Mouse (Mus musculus) midbrain, embryonic 14.5 days (tissue): Measurements from ENCODE around the gene 1810062G17Rik. TPM values are rescaled to one million over a fixed set of nuclear protein-coding genes. Genes with fewer than 3 reads are reported as not detected.
A peak's percentile ranks its signal among the peaks of the same experiment; 100 is the strongest.

Experiments used
- ATAC-seq: fragments of 200-750 bp; cut with Nextera tagmentation; 2 replicates; pipeline ENCODE4 v1.8.0; 2017; ENCODE audit warnings: moderate number of reproducible peaks, moderate library complexity; ENCODE audit not compliant: low FRiP score, low TSS enrichment
- DNase-seq: peaks from one replicate; pipeline ENCODE4 v3.0.0-alpha.2; 2015
- H3K27ac ChIP-seq: fragments of 300-500 bp; sonication (generic); replicated peaks from 2 replicates; pipeline ENCODE4 v1.5.1; 2014; ENCODE audit warnings: mild to moderate bottlenecking, low read depth, low read length, moderate library complexity
- H3K27me3 ChIP-seq: fragments of 300-500 bp; sonication (generic); 2 replicates; pipeline ENCODE4 v1.6.1; 2014; ENCODE audit warnings: low read length, control low read depth, mixed read lengths; ENCODE audit not compliant: control insufficient read depth, insufficient read depth
- H3K36me3 ChIP-seq: fragments of 300-500 bp; sonication (generic); 2 replicates; pipeline ENCODE4 v1.6.1; 2014; ENCODE audit warnings: low read length, control low read depth; ENCODE audit not compliant: control insufficient read depth, insufficient read depth
- H3K4me1 ChIP-seq: fragments of 300-500 bp; sonication (generic); 2 replicates; pipeline ENCODE4 v1.6.1; 2014; ENCODE audit warnings: mild to moderate bottlenecking, antibody characterized with exemption, low read length, control low read depth; ENCODE audit not compliant: control insufficient read depth, insufficient read depth
- H3K4me2 ChIP-seq: fragments of 300-500 bp; sonication (generic); 2 replicates; pipeline ENCODE4 v1.6.1; 2014; ENCODE audit warnings: mild to moderate bottlenecking, low read length, moderate library complexity
- H3K4me3 ChIP-seq: fragments of 300-500 bp; sonication (generic); replicated peaks from 2 replicates; pipeline ENCODE4 v1.5.1; 2014; ENCODE audit warnings: low read depth, low read length
- H3K9ac ChIP-seq: fragments of 300-500 bp; sonication (generic); replicated peaks from 2 replicates; pipeline ENCODE4 v1.6.1; 2014; ENCODE audit warnings: mild to moderate bottlenecking, low read length, moderate library complexity
- H3K9me3 ChIP-seq: fragments of 300-500 bp; sonication (generic); 2 replicates; pipeline ENCODE4 v1.6.1; 2016; ENCODE audit warnings: low read length, control low read depth, mixed read lengths; ENCODE audit not compliant: control insufficient read depth
- WGBS: fragments of 180-500 bp; shearing (Covaris S2); extraction: QIAGEN DNeasy Blood & Tissue Kit; methylation state at CpG from one replicate; pipeline ENCODE4 v1.1.7; 2014; 5-methylcytosine and 5-hydroxymethylcytosine counted together
- polyA plus RNA-seq: library from polyadenylated mRNA; unstranded; fragments of >200 nt; fragmentation: Nextera tagmentation; extraction: Ambion mirVana; gene quantifications from 2 replicates; pipeline ENCODE4 v1.2.1, GENCODE M21; 2014

The 1810062G17Rik gene
- polyA plus RNA-seq, 1 experiment from 2014 or later: 0.24 TPM

DNA sequence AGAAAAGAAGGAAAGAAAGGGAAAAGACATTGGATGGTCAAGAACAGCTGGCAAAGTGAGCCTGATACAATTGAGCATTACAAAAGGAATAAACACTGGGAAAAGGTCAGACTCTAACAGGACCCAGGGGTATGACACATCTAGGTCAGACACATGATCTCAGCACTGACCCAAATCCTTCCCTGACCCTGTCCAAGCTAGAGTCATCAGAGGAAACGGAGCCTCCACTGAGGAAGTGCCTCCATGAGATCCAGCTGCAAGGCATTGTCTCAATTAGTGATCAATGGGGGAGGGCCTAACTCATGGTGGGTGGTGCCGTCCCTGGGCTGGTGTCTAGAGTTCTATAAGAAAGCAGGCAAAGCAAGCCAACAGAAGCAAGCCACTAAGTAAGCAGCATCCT is 6.9 kb upstream of the 1810062G17Rik start:
- Histone ChIP-seq H3K4me1 (no peaks in the 10 kb centered on the region), H3K36me3 (no peaks in the 10 kb centered on the region), H3K4me2 (no peak overlapping the region), H3K27ac (no peak overlapping the region), H3K9ac (no peak overlapping the region), H3K27me3 (no peaks in the 10 kb centered on the region), H3K9me3 (no peaks in the 10 kb centered on the region), H3K4me3 (no peak overlapping the region)
- WGBS: 56% methylated on average over 2 of the region's 2 CpGs
- no peak for ATAC-seq
- DNase-seq: no peak

DNA sequence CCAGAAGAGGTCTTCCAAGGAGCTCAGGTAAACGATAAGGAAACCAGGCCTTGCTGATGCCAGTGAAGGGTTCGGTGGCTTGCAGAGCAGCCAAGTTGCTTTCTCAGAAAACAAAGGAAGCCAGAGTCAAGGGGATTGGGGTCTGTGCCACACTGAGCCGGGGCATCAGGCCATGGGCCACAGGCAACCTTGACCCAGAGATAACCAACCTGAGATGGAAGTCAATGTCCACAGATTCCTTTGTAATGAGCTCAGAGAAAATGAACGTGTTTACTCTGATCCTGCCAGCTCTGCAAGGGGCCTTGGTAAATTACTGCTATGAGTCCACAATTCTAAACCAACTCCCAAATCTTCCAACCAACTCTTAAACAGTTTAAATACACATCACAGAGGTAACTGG is 3.9 kb upstream of the 1810062G17Rik start:
- ATAC-seq (no peak), DNase-seq (no peak)
- no peak overlapping the region for H3K4me2 ChIP-seq
- 78% methylated on average over 4 of the region's 4 CpGs for WGBS
- no peaks in the 10 kb centered on the region for H3K9me3 ChIP-seq
- H3K27ac ChIP-seq: no peak overlapping the region
- H3K36me3 ChIP-seq: no peaks in the 10 kb centered on the region
- peaks cover 12% of the 10 kb centered on the region; the same call in 1 of the 2 replicates for H3K4me1 ChIP-seq
- no peak overlapping the region for H3K9ac ChIP-seq
- no peaks in the 10 kb centered on the region for H3K27me3 ChIP-seq
- H3K4me3 ChIP-seq: no peak overlapping the region

DNA sequence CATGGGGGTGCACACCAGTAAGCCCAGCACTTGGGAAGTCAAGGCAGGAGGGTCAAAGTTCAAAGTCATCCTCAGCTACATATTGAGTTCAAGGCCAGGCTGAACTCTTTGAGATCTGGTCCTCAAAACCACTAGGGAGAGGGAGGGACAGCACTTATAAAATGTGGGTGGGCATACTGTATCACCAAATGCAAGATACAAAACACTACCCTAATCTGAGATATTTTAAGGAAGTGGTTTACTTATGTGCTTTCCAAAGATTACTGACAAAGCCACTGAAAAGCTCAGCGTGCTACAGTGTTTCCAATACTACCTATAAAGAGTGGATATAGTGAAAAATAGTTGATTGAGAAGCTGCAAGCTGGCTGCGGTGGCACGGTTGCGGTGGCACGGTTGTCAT is 2.5 kb upstream of the 1810062G17Rik start:
- Histone ChIP-seq H3K27me3 (no peaks in the 10 kb centered on the region), H3K36me3 (no peaks in the 10 kb centered on the region), H3K9me3 (no peaks in the 10 kb centered on the region), H3K27ac (no peak overlapping the region), H3K4me1 (peaks cover 12% of the 10 kb centered on the region; the same call in 1 of the 2 replicates), H3K4me2 (no peak overlapping the region), H3K9ac (no peak overlapping the region), H3K4me3 (no peak overlapping the region)
- WGBS: 97% methylated on average over 5 of the region's 5 CpGs
- ATAC-seq (no peak), DNase-seq (no peak)

DNA sequence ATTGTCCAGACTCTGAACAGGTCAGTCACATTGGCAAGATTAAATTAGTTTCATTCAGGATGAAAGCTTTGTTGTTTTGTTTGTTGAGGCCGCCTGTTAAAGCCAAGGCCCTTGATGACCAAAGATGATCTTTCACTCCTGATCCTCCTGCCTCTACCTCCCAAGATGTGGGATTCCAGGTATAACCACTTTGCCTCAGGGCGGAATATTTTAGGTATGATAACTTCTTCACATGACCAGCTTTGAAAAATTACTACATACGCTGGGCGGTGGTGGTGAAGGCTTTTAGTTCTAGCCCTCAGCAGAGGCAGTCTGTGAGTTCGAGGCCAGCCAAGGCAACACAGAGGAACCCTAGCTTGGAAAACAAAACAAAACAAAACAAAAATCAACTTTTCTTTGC is 1.3 kb upstream of the 1810062G17Rik start:
- H3K9ac ChIP-seq: no peak overlapping the region
- 82% methylated on average over 5 of the region's 5 CpGs for WGBS
- H3K4me2 ChIP-seq: peak overlapping the region; percentile 98; the same call in 1 of the 2 replicates
- no peaks in the 10 kb centered on the region for H3K9me3 ChIP-seq
- H3K4me1 ChIP-seq: peaks cover 12% of the 10 kb centered on the region; the same call in 1 of the 2 replicates
- H3K4me3 ChIP-seq: no peak overlapping the region
- H3K27ac ChIP-seq: no peak overlapping the region
- no peaks in the 10 kb centered on the region for H3K27me3 ChIP-seq
- no peaks in the 10 kb centered on the region for H3K36me3 ChIP-seq
- ATAC-seq: no peak
- no peak for DNase-seq

DNA sequence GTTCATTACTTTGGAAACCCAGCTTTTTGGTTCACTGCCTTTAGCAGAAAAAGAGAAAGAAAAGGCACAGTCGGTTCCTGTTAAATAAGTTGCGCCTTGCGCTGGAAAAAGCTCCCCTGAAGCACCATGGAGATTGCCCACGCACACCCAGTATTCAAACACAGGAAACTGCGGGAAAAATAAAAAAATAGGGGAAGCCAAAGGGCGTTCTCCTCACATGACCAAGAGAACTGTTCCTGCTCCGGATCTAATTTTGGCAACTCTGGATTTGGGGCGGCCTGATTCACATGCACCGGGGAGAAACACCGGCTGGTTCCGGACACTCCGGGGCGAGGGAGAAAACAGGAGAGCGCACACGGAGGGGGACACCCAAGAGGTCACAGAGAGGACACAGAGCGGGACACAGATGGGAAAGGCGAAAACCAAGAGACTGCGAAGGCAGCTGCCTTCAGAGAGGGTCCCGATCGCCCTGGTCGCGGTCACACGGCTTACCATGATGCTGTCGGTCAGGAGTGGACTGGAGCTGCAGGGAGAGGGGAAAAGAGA is 726 bp upstream of the 1810062G17Rik start:
- DNase-seq (peak; percentile 31), ATAC-seq (peak; percentile 24; the same call in 1 of the 2 replicates)
- Histone ChIP-seq H3K36me3 (no peaks in the 10 kb centered on the region), H3K9me3 (no peaks in the 10 kb centered on the region), H3K9ac (peak overlapping the region; percentile 60), H3K27ac (no peak overlapping the region), H3K4me3 (peak overlapping the region; percentile 61), H3K4me2 (peak overlapping the region; percentile 98), H3K4me1 (peaks cover 12% of the 10 kb centered on the region; the same call in 1 of the 2 replicates), H3K27me3 (no peaks in the 10 kb centered on the region)
- 4% methylated on average over 24 of the region's 24 CpGs for WGBS

DNA sequence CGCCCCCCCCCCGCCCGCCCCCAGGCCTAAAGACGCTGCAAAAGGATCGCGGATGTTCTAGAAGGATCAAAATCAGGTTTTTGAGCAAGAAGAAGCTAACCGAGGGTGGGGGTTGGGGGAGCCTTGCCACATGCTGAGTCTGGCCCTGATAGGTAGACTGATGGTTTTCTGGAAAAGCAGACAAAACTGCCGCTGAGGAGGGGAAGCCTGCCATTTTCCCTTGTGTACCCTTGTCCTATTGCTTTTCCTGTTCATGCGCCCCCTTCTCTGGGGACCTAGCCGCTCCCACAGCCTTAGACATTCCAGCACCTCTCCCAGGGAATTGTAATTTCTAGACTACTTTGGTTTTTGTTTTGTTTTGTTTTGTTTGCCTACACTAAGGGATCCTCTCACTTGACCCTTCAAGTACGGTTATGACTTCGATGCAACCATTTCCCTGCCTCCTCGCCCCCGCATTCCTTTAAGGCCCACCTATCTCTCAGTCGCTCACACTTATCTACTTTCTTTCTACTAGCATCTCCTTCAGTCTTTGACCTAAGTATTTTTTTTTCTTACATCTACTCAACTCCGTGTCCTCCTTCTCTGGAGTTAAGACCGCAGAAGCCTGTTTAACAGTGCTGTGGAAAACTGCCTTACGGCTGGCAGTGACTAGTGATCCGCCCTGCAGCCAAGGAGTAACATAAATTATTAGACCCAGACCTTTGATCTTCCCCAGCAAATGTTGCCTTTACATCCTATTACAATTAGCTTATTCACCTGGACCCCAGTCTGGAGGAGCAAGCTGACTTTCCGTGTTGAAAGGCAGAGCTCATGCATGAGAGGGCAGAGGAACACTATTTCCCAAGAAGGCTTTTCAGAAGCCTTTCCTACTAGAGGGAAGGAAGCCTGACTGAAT is 771 bp downstream of the 1810062G17Rik start:
- peak; percentile 23 for DNase-seq
- Histone ChIP-seq H3K4me2 (peak overlapping the region; percentile 98), H3K36me3 (no peaks in the 10 kb centered on the region), H3K27ac (no peak overlapping the region; the same call in 1 of the 2 replicates), H3K4me1 (peaks cover 13% of the 10 kb centered on the region), H3K4me3 (peak overlapping the region; percentile 61), H3K9ac (peak overlapping the region; percentile 60), H3K9me3 (no peaks in the 10 kb centered on the region), H3K27me3 (no peaks in the 10 kb centered on the region)
- no peak for ATAC-seq
- WGBS: 42% methylated on average over 20 of the region's 20 CpGs

DNA sequence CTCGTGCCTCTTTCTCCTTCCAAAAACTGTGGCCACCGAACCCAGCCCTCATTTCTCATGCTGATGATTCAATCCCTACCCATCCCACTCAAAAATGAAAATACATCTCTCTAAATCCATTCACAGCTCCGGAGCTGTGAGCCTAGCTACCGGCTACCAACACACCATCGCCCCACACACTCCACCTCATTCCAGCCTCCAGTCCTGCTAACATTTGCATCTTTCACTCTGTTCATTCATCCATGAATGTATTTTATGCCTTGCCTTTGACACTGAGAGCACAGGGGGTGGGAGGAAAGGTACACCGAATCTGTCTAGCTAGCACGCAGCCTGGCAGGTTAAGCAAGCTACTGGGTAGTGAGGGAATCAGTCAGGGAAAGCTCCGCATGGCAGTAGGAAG is 3.0 kb downstream of the 1810062G17Rik start:
- no peak overlapping the region for H3K4me3 ChIP-seq
- no peaks in the 10 kb centered on the region for H3K9me3 ChIP-seq
- H3K27me3 ChIP-seq: no peaks in the 10 kb centered on the region
- H3K36me3 ChIP-seq: no peaks in the 10 kb centered on the region
- WGBS: 72% methylated on average over 8 of the region's 8 CpGs
- no peak for ATAC-seq
- no peak overlapping the region for H3K4me2 ChIP-seq
- DNase-seq: no peak
- no peak overlapping the region for H3K9ac ChIP-seq
- peaks cover 19% of the 10 kb centered on the region for H3K4me1 ChIP-seq
- no peak overlapping the region for H3K27ac ChIP-seq

DNA sequence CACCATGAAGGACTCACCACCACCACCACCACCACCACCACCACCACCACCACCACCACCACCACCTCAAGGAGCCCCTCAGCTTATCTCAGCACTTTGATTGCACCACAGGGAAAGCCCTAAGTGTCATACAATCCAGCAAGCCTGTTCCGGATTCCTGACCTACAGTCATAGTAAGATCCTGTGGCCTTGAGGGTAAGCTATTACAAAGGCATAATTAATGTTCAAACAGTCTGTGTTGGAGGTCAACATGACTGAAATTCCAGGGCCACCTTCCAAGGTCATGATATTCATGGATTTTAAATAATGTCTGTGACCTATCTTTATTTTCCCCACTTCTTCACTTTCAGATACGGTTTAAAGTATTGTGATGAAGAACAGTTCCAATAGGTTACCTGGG is 4.7 kb downstream of the 1810062G17Rik start:
- DNase-seq: no peak
- Histone ChIP-seq H3K4me2 (no peak overlapping the region), H3K4me1 (peaks cover 15% of the 10 kb centered on the region), H3K27me3 (no peaks in the 10 kb centered on the region), H3K9me3 (no peaks in the 10 kb centered on the region), H3K27ac (no peak overlapping the region), H3K4me3 (no peak overlapping the region), H3K36me3 (no peaks in the 10 kb centered on the region), H3K9ac (no peak overlapping the region)
- WGBS: 65% methylated on average over 2 of the region's 2 CpGs
- ATAC-seq: no peak
